Mouse (Mus musculus) liver, postnatal 0 days (tissue): ENCODE measurements around the gene Nox1. TPM values are rescaled to one million over a fixed set of nuclear protein-coding genes. Genes with fewer than 3 reads are reported as not detected.

Experiments
- ATAC-seq: fragments of 200-750 bp; cut with Nextera tagmentation; 2 replicates; pipeline ENCODE4 v1.8.0; 2017; ENCODE audit warnings: mild to moderate bottlenecking, moderate library complexity
- DNase-seq: peaks from one replicate; pipeline ENCODE4 v3.0.0-alpha.2; 2016
- H3K27ac ChIP-seq: fragments of 300-500 bp; sonication (generic); 2 replicates; pipeline ENCODE4 v1.5.1; 2014; ENCODE audit warnings: antibody characterized with exemption, moderate library complexity, mild to moderate bottlenecking, low read depth
- H3K27me3 ChIP-seq: fragments of 300-500 bp; sonication (generic); 2 replicates; pipeline ENCODE4 v1.6.1; 2014; ENCODE audit warnings: low read length, control low read depth, mixed read lengths; ENCODE audit not compliant: insufficient read depth
- H3K36me3 ChIP-seq: fragments of 300-500 bp; sonication (generic); replicated peaks from 2 replicates; pipeline ENCODE4 v1.6.1; 2014; ENCODE audit warnings: mild to moderate bottlenecking, control low read depth, low read length, moderate library complexity, mixed read lengths; ENCODE audit not compliant: insufficient read depth
- H3K4me1 ChIP-seq: fragments of 300-500 bp; sonication (generic); 2 replicates; pipeline ENCODE4 v1.6.1; 2014; ENCODE audit warnings: antibody characterized with exemption, mild to moderate bottlenecking, control low read depth; ENCODE audit not compliant: insufficient read depth
- H3K4me2 ChIP-seq: fragments of 300-500 bp; sonication (generic); 2 replicates; pipeline ENCODE4 v1.6.1; 2014; ENCODE audit warnings: low read depth, mild to moderate bottlenecking, low read length, moderate library complexity, mixed read lengths
- H3K4me3 ChIP-seq: fragments of 300-500 bp; sonication (generic); 2 replicates; pipeline ENCODE4 v1.5.1; 2014; ENCODE audit warnings: low read depth, low read length
- H3K9ac ChIP-seq: fragments of 300-500 bp; sonication (generic); replicated peaks from 2 replicates; pipeline ENCODE4 v1.6.1; 2014; ENCODE audit warnings: mild to moderate bottlenecking, moderate library complexity
- H3K9me3 ChIP-seq: fragments of 300-500 bp; sonication (generic); 2 replicates; pipeline ENCODE4 v1.6.1; 2016; ENCODE audit warnings: mild to moderate bottlenecking, control low read depth, low read length, mixed read lengths
- CTCF ChIP-seq: sonication (generic); IDR thresholded peaks from 2 replicates; pipeline ENCODE4 v1.5.1; 2016; ENCODE audit warnings: antibody characterized with exemption, low read depth
- EP300 ChIP-seq: IDR thresholded peaks from 2 replicates; pipeline ENCODE4 v1.6.1; 2016; ENCODE audit warnings: antibody characterized with exemption, low read depth, mild to moderate bottlenecking
- WGBS: fragments of 180-500 bp; shearing (Covaris S2); extraction: QIAGEN DNeasy Blood & Tissue Kit; methylation state at CpG from one replicate; pipeline ENCODE4 v1.1.7; 2014; ENCODE audit not compliant: insufficient replicate concordance; 5-methylcytosine and 5-hydroxymethylcytosine counted together
- microRNA-seq: library from miRNA; unstranded; fragments of <30 nt; microRNA quantifications from one replicate; pipeline ENCODE4, GENCODE M21; 2016
- polyA plus RNA-seq: library from polyadenylated mRNA; unstranded; fragments of >200 nt; fragmentation: Nextera tagmentation; extraction: Ambion mirVana; gene quantifications from 2 replicates; pipeline ENCODE4 v1.2.1, GENCODE M21; 2015

Gene Nox1
- polyA plus RNA-seq, 1 experiment from 2014 or later = 0.13 TPM

DNA sequence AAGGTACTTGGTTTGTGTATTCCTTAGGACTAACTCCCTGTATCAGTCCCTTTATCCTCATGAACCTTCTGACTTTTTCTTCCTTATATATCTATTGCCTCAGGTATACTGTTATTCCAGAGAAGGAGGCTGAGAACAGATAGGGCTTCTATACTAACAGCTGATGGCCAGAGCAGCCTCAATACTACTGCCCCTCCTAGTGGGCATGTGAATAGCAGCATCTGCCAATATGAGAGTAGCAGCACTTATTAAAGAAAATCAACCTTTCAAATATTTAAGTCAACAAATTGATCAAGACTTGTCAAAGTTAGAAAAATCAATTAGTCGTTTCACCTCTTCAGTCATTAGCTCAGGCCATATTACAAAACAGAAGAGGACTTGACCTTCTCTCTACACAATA, 172.8 kb downstream of the Nox1 start:
- H3K36me3 ChIP-seq = no peaks in the 10 kb centered on the region
- no peak overlapping the region for H3K9ac ChIP-seq
- WGBS = 46% methylated on average over 1 of the region's 1 CpGs
- no peak overlapping the region for H3K27ac ChIP-seq
- H3K9me3 ChIP-seq = no peaks in the 10 kb centered on the region
- H3K4me1 ChIP-seq = no peaks in the 10 kb centered on the region
- TF ChIP-seq CTCF (0 out of 2 replicates have a peak, but pooled peaks have one; percentile 6), EP300 (no peak)
- ATAC-seq (no peak), DNase-seq (no peak)
- H3K4me3 ChIP-seq = no peak overlapping the region
- H3K4me2 ChIP-seq = no peak overlapping the region
- no peaks in the 10 kb centered on the region for H3K27me3 ChIP-seq

Small RNA genes within 50 kb of the gene (microRNA-seq; reads per million reads assigned to microRNA genes)
- 1.6 reads per million for gene Mir3112

Other genes starting within 250 kb of the Nox1 start
- 1.2 and 1.3 TPM in 2 replicates for gene Sytl4, start 240.1 kb downstream of the Nox1 start, polyA plus RNA-seq
- 8.3 and 9.7 TPM in 2 replicates for gene Cstf2, start 162.8 kb downstream of the Nox1 start, polyA plus RNA-seq
- 0.06 and 0.07 TPM in 2 replicates for gene Xkrx, start 59.9 kb downstream of the Nox1 start, polyA plus RNA-seq
- gene Arl13a, start 34.5 kb downstream of the Nox1 start, polyA plus RNA-seq = not detected in 2 replicates
- 8.9 and 9.0 TPM in 2 replicates for gene Trmt2b, start 55.0 kb upstream of the Nox1 start, polyA plus RNA-seq
- gene Tmem35a, start 73.3 kb upstream of the Nox1 start, polyA plus RNA-seq = 1.2 and 1.3 TPM in 2 replicates
- gene Cenpi, start 86.1 kb upstream of the Nox1 start, polyA plus RNA-seq = 8.6 and 10.7 TPM in 2 replicates
- gene Drp2, start 182.6 kb upstream of the Nox1 start, polyA plus RNA-seq = 0.02 and 0.06 TPM in 2 replicates